Mouse (Mus musculus) liver, adult 2 months (tissue): Measurements from ENCODE around the gene Zfp870.

ENCODE experiments used
- CTCF ChIP-seq: fragments of 200-500 bp; IDR thresholded peaks from 2 replicates; pipeline ENCODE4 v1.5.1; 2011; ENCODE audit warnings: low read depth, low read length, control low read depth
- POLR2A ChIP-seq: fragments of 200-500 bp; IDR thresholded peaks from 2 replicates; pipeline ENCODE4 v1.6.1; 2011; ENCODE audit warnings: low read length, control low read depth; ENCODE audit not compliant: insufficient read depth; ENCODE audit errors: extremely low read depth

DNA sequence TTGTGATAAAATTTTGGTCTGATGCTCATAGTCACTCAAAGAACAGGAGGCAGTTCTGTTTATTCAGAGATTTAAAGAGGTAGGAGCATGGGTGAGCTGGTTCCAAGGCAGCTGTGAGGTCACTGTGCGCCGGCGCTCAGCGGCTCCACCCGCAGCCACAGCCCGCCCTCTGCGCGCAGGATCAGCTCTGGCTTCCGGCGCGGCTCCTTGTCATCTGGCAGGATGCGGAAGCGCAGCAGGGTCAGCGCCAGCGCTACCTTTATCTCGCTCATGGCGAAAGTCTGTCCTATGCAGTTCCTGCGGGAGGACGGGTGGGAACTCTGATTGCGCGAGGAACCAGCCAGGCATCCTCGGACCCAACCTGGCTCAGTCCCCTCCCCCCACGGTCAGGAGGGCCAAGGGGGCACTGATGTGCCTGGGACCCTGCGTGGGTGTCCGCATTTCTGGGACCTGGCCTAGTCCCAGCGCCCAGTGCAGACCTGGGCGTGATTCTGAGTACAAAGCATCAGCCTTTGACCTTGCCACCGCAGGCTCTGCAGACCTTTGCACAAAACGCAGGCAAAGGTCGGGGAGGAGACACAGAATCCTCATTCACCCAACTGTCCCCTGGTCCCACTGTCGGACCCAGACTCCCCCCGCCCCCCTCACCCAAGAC is 33.3 kb upstream of the Zfp870 start:
- TF ChIP-seq POLR2A: peak; percentile 70; the same call in 1 of the 2 replicates
- TF ChIP-seq CTCF: peak; percentile 7; the same call in 1 of the 2 replicates
